Mouse (Mus musculus) B cell, adult 62 days (primary cell): Measurements from ENCODE around the gene Pgc. TPM values are rescaled to one million over a fixed set of nuclear protein-coding genes. Genes with fewer than 3 reads are reported as not detected.

Source experiments
- total RNA-seq: library from RNA; stranded (reverse); gene quantifications from 4 replicates; pipeline ENCODE4 v1.2.4, GENCODE M21; 2023

Gene Pgc
- total RNA-seq, result not detected in 4 replicates

DNA sequence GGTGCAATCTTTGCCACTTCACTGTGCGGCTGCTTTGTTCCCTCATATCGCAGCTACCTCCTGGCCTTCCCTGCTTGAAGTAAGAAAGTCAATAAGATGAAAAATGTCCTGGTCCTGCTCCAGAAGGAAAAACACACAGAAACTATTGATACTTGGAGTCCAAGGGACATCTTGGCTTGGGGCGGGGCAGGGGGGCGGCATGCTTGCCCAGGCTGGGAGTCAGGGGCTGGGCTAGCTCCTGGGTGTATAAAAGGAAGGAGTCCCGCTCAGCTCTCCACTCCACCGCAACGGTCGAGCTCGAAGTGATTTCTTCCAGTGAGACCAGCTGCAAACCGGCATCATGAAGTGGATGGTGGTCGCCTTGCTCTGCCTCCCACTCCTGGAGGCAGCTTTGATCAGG is at the start of gene Pgc:
Gene Pgc, plus strand, starts transcription at position 277 of the 400 bp plus-strand sequence.

DNA sequence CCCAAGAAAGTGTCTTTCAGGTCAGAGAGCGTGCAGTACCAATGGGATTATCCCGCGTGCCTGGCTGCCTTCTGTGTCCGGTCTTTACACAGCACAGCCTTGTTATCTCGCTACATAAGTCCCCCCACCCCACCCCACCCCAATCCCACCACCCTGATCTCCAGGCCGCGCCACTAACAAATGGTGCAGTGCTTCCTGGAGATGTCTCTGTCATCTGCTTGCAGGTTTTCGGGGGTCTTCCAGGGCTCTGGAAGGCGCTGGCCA is 38.4 kb upstream of the Pgc start, which contains the start of gene Tomm6:
Gene Tomm6, minus strand, starts transcription at position 43 of the 264 bp plus-strand sequence.

DNA sequence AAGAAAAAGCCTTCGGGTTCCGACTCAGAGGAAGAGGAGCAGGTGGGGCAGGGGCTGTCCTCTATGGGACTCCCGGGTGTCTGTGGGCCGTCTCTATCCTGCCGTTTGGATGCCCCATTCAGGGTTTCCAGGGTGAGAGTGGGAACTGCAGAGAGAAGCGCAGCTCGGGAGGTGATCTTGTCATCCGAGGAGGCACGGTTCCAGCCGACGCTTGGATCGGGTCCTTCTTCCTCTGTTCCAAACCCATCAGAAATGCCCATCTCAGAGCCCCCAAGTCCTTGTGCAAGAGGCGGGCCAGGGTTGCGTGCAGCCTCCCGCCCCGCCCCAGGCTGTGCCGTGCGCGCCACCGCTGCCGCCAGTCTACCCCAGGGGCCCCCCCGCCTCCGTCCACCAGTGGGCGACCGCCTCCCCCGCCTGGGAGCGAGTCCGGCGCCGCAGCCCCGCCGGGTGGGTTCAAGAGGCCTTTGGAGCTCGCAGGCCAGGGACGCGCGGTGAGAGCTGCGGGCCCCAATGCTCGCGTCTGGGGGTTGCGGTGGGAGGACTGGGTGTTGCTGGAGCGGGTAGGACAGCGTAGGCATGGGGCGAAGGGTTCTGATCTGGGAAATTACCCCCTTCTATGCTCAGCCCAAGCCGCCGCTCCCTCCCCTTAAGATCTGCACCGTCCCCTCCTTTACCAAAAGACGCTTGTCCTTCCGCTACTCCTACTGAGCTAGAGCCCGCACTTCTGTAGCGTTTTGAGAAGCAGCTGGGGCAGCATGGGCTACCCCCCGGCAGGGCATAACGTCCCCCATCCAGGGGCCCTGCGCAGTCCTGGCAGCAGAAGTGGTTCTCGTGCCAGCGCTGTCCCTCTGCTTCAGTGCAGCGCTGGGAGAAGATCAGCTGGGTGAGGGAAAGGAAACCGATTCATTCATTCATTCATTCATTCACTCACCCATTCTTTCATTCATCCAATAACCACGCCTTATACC is 37.8 kb upstream of the Pgc start, which contains the start of gene Frs3:
Gene Frs3, plus strand, starts transcription at position 423 of the 968 bp plus-strand sequence.

DNA sequence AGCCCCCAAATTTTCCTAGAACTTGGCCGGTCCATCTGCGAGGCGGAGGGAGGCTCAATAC is 32.4 kb upstream of the Pgc start, which contains the start of gene Gm21981:
Gene Gm21981, minus strand, starts transcription at position 14 of the 61 bp plus-strand sequence.

DNA sequence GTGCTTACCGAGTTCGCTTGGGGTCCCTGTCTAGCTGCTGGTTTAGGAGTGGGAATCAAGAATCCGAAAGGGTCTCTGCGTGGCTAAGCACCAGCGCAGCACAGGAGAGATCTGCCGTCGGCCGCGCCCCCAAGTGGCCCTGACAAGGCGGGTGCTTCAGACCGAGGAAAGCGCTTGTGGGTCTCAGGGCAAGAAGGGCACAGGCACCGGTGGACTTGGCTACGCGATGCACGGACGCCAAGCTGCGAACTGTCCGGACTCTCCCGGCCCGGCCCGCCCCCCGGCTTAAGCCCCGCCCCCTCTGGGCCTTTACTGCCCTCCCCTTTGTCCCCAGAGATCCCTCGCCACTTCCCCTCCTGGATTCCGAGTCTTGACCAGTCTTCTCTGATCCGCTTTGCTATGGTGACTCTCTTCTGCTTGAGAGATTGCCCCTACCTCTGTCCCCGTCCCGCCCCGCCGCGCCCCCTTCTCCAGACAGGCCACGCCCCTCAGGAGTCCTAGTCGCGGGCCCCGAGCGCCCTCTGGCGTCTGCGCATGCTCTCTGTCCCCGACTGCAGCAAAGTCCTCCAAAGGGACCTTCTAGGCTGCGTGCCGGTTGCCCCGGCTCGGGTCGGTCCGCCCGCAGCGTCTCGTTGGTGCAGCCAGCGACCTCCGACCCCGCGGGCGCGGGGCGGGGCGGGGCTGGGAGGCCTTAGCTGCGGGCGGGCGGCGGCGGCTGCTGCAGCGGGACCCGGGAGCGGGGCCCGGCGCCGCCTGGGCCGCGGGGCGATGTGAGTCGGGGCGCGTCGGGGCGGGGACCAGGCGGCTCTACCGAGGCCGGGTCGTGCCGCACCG is 31.9 kb upstream of the Pgc start, which contains the start of gene Prickle4:
Gene Prickle4, minus strand, starts transcription at position 234 of the 834 bp plus-strand sequence.

DNA sequence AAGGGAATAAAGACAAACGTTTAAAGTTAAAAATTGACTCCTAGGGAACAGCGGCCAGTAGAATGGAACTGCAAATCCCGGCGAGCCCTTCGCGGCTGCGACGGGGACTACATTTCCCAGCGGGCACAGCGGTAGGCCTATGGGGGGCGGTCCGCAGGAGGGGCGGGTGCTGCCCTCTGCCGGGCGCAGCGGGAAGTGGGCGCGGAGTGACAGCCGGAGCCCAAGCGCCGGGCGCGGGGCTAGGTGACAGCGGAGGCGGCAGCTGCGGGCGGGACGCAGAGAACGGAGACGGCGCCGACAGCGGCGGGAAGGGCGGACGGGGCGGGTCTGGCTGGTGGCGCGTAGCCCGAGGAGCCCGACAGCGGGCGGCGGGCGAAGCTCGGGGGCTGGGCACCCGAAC is 10.2 kb downstream of the Pgc start, which contains the start of gene Tfeb:
Gene Tfeb, plus strand, starts transcription at position 175 of the 400 bp plus-strand sequence.

Other genes with a start within 250 kb of the Pgc start
- 76.6 to 85.3 TPM (median 77.8 TPM) in 4 replicates for gene Taf8, start 224.6 kb upstream of the Pgc start, total RNA-seq
- 147 to 192 TPM (median 161 TPM) in 4 replicates for gene Ccnd3, start 221.8 kb upstream of the Pgc start, total RNA-seq
- 13.3 to 15.3 TPM (median 14.3 TPM) in 4 replicates for gene Bysl, start 115.3 kb upstream of the Pgc start, total RNA-seq
- gene Med20, start 115.3 kb upstream of the Pgc start, total RNA-seq, result 61.8 to 75.2 TPM (median 65.8 TPM) in 4 replicates
- 2.9 to 7.7 TPM (median 6.3 TPM) in 4 replicates for gene Gm20517, start 115.3 kb upstream of the Pgc start, total RNA-seq
- gene Usp49, start 96.2 kb upstream of the Pgc start, total RNA-seq, result 6.7 to 9.7 TPM (median 8.1 TPM) in 4 replicates
- 139 to 163 TPM (median 141 TPM) in 4 replicates for gene Tomm6, start 38.5 kb upstream of the Pgc start, total RNA-seq
- gene Frs3, start 37.8 kb upstream of the Pgc start, total RNA-seq, result 0.41 to 4.3 TPM (median 1.3 TPM) in 4 replicates
- 0.24 TPM in 1 of 4 replicates, not detected in the others for gene Gm21981, start 32.4 kb upstream of the Pgc start, total RNA-seq
- gene Prickle4, start 32.1 kb upstream of the Pgc start, total RNA-seq, result not detected in 4 replicates
- gene Tfeb, start 10.2 kb downstream of the Pgc start, total RNA-seq, result 173 to 190 TPM (median 184 TPM) in 4 replicates
- gene Mdfi, start 107.8 kb downstream of the Pgc start, total RNA-seq, result not detected in 4 replicates
- gene Foxp4, start 197.8 kb downstream of the Pgc start, total RNA-seq, result 82.2 to 124 TPM (median 93.7 TPM) in 4 replicates